Mouse (Mus musculus): ENCODE results near the gene Gm49510. TPM values are rescaled to one million over a fixed set of nuclear protein-coding genes. Genes with fewer than 3 reads are reported as not detected.

Gene Gm49510
- not detected in 2 replicates for polyA plus RNA-seq (2011; ENCODE audit: insufficient read depth, insufficient read length, low read depth, missing spikeins)

DNA sequence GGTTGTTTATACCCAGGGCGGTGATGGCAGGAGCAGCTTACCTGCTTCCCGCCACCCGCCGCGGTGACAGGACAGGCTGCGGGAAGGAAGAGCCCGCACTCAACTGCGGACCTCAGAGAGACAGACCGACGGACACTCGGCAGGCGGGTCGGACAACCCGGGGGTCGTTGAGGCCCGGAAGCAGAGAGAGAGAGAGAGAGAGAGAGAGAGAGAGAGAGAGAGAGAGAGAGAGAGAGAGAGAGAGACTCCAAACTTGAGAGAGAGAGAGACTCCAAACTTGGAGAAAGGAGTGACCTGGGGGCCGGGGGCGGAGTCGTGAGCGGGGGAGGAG lies at the start of gene Gm49510:
TSS of gene Gm49510 (plus strand) at position 259 of the 331 bp plus-strand sequence.
- TF ChIP-seq POLR2A (IDR thresholded peaks at IDR 0.05; ENCODE audit: insufficient read depth, low read length) (no peak), CTCF (IDR thresholded peaks at IDR 0.05; ENCODE audit: low read depth, low read length) (no peak), EP300 (IDR thresholded peaks at IDR 0.05; ENCODE audit: insufficient read depth, low read depth, low read length) (no peak)

DNA sequence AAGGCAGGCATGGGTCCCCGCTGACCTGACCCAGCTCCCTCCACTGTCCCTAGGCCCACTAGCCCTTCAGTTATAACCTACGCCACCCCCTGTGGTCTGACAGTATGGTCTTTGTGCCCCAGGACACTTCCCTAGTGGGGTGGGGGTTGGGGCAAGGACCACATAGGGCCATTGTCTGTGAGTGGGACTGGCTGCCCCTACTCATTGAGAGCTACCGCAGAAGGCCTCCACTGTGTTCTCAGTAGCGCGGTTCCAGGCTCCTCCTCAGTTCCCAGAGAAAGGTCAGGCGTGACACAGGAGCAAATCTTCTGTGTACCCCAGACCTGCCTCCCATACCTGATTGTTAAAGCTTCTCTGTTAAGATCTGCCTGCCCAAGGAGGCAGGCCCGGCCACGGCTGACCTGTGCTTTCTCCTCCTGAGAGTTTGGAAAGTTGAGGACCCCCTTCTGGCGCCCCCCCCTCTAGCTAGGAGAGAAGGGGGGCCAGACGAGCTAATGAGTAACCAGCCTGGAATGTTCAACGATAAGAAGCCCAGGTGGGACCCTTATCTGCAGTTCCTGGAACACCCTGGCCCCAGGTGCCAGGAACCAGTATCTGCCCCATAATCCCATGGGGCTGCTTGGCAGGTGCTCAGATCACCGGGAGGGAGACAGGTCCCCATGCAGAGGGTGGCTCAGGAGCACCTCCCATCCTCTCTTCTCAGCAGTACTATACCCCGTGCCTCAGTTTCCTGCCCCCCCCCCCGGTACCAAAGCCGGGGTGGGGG lies 49.2 kb upstream of the Gm49510 start:
- no peak for TF ChIP-seq CTCF (IDR thresholded peaks at IDR 0.05; ENCODE audit: low read depth, low read length)
- TF ChIP-seq EP300 (IDR thresholded peaks at IDR 0.05; ENCODE audit: insufficient read depth, low read depth, low read length) = no peak
- no peak for TF ChIP-seq POLR2A (IDR thresholded peaks at IDR 0.05; ENCODE audit: insufficient read depth, low read length)
- H3K27ac ChIP-seq (ENCODE audit: insufficient read depth, low read length) = no peak overlapping the region
- no peaks in the 10 kb centered on the region for H3K36me3 ChIP-seq (ENCODE audit: control insufficient read depth, insufficient read depth, low read length, poor library complexity, severe bottlenecking)
- H3K4me3 ChIP-seq (ENCODE audit: low read depth, low read length) = no peak overlapping the region
- no peaks in the 10 kb centered on the region for H3K9me3 ChIP-seq (replicated peaks; ENCODE audit: control insufficient read depth, insufficient read depth, low read length, poor library complexity, severe bottlenecking)
- H3K4me1 ChIP-seq (ENCODE audit: control insufficient read depth, insufficient read depth, low read length) = peaks cover 7% of the 10 kb centered on the region
- H3K27me3 ChIP-seq (ENCODE audit: control insufficient read depth, insufficient read depth, low read length, poor library complexity, severe bottlenecking) = no peaks in the 10 kb centered on the region
- no peak overlapping the region for H3K9ac ChIP-seq (ENCODE audit: low read depth, poor library complexity, severe bottlenecking)

More for the DNA sequence above, at the start of gene Gm49510:
- Histone ChIP-seq H3K4me1 (ENCODE audit: control insufficient read depth, insufficient read depth, low read length) (peaks cover 6% of the 10 kb centered on the region), H3K27ac (ENCODE audit: insufficient read depth, low read length) (no peak within 1 kb of the TSS), H3K27me3 (ENCODE audit: control insufficient read depth, insufficient read depth, low read length, poor library complexity, severe bottlenecking) (no peaks in the 10 kb centered on the region), H3K36me3 (ENCODE audit: control insufficient read depth, insufficient read depth, low read length, poor library complexity, severe bottlenecking) (no peaks in the 10 kb centered on the region), H3K4me3 (ENCODE audit: low read depth, low read length) (peak within 1 kb of the TSS; percentile 79), H3K9ac (ENCODE audit: low read depth, poor library complexity, severe bottlenecking) (peak within 1 kb of the TSS; percentile 45), H3K9me3 (replicated peaks; ENCODE audit: control insufficient read depth, insufficient read depth, low read length, poor library complexity, severe bottlenecking) (no peaks in the 10 kb centered on the region)

DNA sequence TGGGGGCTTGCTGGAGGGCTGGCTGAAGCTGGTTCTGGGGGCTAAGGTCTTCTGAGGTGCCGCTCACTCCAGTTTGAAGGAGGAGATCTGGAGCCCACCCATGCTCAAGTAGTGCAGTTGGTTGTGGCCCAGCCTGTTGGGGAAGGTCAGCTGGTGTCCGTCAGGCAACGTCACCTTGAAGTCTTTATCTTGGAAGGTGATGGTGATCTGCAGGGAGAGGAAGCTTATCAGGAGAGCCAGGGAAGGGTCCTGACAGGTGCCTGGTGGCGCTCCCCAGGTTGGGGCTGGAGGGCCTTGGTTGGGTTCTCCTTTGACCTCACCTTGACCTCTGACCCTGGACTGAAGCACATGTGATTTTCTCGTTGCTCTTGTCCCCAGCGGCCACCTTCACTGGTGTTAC lies 48.5 kb upstream of the Gm49510 start:
- Histone ChIP-seq H3K4me3 (ENCODE audit: low read depth, low read length) (no peak overlapping the region), H3K9me3 (replicated peaks; ENCODE audit: control insufficient read depth, insufficient read depth, low read length, poor library complexity, severe bottlenecking) (no peaks in the 10 kb centered on the region), H3K27ac (ENCODE audit: insufficient read depth, low read length) (no peak overlapping the region), H3K27me3 (ENCODE audit: control insufficient read depth, insufficient read depth, low read length, poor library complexity, severe bottlenecking) (no peaks in the 10 kb centered on the region), H3K9ac (ENCODE audit: low read depth, poor library complexity, severe bottlenecking) (no peak overlapping the region), H3K36me3 (ENCODE audit: control insufficient read depth, insufficient read depth, low read length, poor library complexity, severe bottlenecking) (no peaks in the 10 kb centered on the region), H3K4me1 (ENCODE audit: control insufficient read depth, insufficient read depth, low read length) (peaks cover 7% of the 10 kb centered on the region)
- TF ChIP-seq EP300 (IDR thresholded peaks at IDR 0.05; ENCODE audit: insufficient read depth, low read depth, low read length) = no peak
- no peak for TF ChIP-seq CTCF (IDR thresholded peaks at IDR 0.05; ENCODE audit: low read depth, low read length)
- TF ChIP-seq POLR2A (IDR thresholded peaks at IDR 0.05; ENCODE audit: insufficient read depth, low read length) = no peak

DNA sequence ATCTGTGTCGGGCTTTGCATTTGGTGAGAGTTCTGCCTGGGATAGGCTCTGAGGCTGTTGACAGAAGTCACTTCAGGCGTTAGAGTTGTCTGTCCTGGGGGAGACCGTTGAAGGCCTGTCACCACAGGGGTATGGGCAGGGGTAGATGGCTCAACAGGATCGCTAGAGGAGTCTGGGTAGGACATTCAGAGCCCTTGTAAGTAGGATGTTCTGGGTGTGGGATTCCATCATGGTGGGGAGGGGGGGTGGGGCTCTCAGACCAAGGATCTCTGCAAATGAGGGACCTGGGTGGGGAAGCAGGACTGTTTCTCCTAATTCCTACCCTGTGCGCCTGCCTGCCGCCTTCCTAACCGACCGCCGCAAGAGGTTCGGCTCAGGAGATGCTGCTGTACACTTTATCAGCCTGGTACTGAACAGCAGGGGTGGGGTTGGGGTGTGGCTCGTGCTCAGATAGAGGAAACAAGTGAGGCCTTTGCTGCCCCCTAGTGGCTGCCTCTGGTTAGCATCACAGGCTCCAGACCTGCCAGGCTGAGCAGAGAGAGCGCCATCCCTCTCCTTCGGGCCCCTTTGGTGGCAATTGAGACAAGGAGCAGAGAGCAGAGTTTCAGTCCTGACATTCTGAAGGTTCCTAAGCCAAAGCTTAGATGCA lies 47.8 kb upstream of the Gm49510 start:
- no peaks in the 10 kb centered on the region for H3K36me3 ChIP-seq (ENCODE audit: control insufficient read depth, insufficient read depth, low read length, poor library complexity, severe bottlenecking)
- no peak overlapping the region for H3K9ac ChIP-seq (ENCODE audit: low read depth, poor library complexity, severe bottlenecking)
- H3K27ac ChIP-seq (ENCODE audit: insufficient read depth, low read length) = no peak overlapping the region
- peak; percentile 90 for TF ChIP-seq CTCF (IDR thresholded peaks at IDR 0.05; ENCODE audit: low read depth, low read length)
- TF ChIP-seq POLR2A (IDR thresholded peaks at IDR 0.05; ENCODE audit: insufficient read depth, low read length) = no peak
- 0 out of 2 replicates have a peak, but pooled peaks have one; percentile 52 for TF ChIP-seq EP300 (IDR thresholded peaks at IDR 0.05; ENCODE audit: insufficient read depth, low read depth, low read length)
- no peaks in the 10 kb centered on the region for H3K9me3 ChIP-seq (replicated peaks; ENCODE audit: control insufficient read depth, insufficient read depth, low read length, poor library complexity, severe bottlenecking)
- peaks cover 4% of the 10 kb centered on the region for H3K4me1 ChIP-seq (ENCODE audit: control insufficient read depth, insufficient read depth, low read length)
- H3K4me3 ChIP-seq (ENCODE audit: low read depth, low read length) = no peak overlapping the region
- H3K27me3 ChIP-seq (ENCODE audit: control insufficient read depth, insufficient read depth, low read length, poor library complexity, severe bottlenecking) = no peaks in the 10 kb centered on the region

DNA sequence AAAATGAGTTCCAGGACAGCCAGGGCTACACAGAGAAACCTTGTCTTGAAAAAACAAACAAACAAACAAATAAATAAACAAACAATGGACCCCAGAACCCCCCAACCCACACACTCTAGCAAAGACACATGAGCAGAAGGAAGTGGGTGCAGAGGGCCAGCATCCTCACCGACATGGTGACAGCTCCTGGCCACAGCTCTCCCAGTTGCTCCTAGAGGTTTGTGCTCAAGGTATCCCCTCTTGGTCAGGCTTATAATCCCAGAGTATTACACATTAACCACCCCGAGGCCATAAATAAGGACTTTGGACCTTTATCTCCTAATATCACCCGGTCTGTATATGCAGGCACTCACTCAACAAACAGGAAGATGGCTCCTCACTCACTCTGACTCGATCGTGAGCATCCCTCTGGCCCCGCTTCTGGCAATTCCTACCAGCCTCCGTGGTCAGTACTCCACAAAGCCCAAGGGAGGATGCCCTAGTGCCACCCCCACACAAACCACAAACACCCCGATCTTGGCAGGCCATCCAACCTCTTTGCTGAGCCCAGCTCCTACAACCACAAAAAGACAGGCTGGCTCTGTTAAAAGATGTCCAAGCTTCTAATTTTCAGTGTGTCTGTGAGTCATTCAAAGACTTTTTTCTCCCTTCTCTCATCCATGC lies 44.0 kb upstream of the Gm49510 start, which contains the start of gene Lgals2:
TSS of gene Lgals2 (minus strand) at position 227 of the 663 bp plus-strand sequence.
- TF ChIP-seq CTCF (IDR thresholded peaks at IDR 0.05; ENCODE audit: low read depth, low read length) (no peak), POLR2A (IDR thresholded peaks at IDR 0.05; ENCODE audit: insufficient read depth, low read length) (no peak), EP300 (IDR thresholded peaks at IDR 0.05; ENCODE audit: insufficient read depth, low read depth, low read length) (no peak)
- H3K9me3 ChIP-seq (replicated peaks; ENCODE audit: control insufficient read depth, insufficient read depth, low read length, poor library complexity, severe bottlenecking) = no peaks in the 10 kb centered on the region
- no peaks in the 10 kb centered on the region for H3K36me3 ChIP-seq (ENCODE audit: control insufficient read depth, insufficient read depth, low read length, poor library complexity, severe bottlenecking)
- H3K9ac ChIP-seq (ENCODE audit: low read depth, poor library complexity, severe bottlenecking) = no peak within 1 kb of the TSS
- H3K4me3 ChIP-seq (ENCODE audit: low read depth, low read length) = no peak within 1 kb of the TSS
- no peaks in the 10 kb centered on the region for H3K27me3 ChIP-seq (ENCODE audit: control insufficient read depth, insufficient read depth, low read length, poor library complexity, severe bottlenecking)
- peaks cover 4% of the 10 kb centered on the region for H3K4me1 ChIP-seq (ENCODE audit: control insufficient read depth, insufficient read depth, low read length)
- no peak within 1 kb of the TSS for H3K27ac ChIP-seq (ENCODE audit: insufficient read depth, low read length)

All from ES-Bruce4 (cell line).